ENCODE assay signal across 12 mouse cellular contexts in genomic region chr3:77112969-77113368, GRCm38 (mm10).
"Had no signal": no experiment of that assay in that cellular context is flagged by ENCODE, and none has a peak within 500 bp of the region (broad histone marks: within the 10 kb centered on the region; RNA-seq: fewer than 3 reads in every experiment).

No protein-coding gene starts in this region.

- DNase-seq: kidney, adult 18-20 months; kidney, postnatal 10 days; kidney, postnatal 4 days; left cerebral cortex, postnatal 4 days; lung, postnatal 10 days; thymus, postnatal 4 days had no signal

- H3K27ac ChIP-seq: layer of hippocampus, adult 2 months; limb, embryonic 15.5 days; liver, embryonic 12.5 days; midbrain, embryonic 13.5 days; neural tube, embryonic 15.5 days; stomach, postnatal 0 days had no signal

- H3K4me2 ChIP-seq: limb, embryonic 15.5 days; liver, embryonic 12.5 days; midbrain, embryonic 13.5 days; neural tube, embryonic 15.5 days had no signal

- H3K4me3 ChIP-seq: layer of hippocampus, adult 2 months; limb, embryonic 15.5 days; liver, embryonic 12.5 days; midbrain, embryonic 13.5 days; neural tube, embryonic 15.5 days had no signal

- H3K4me1 ChIP-seq: limb, embryonic 15.5 days; liver, embryonic 12.5 days; midbrain, embryonic 13.5 days; neural tube, embryonic 15.5 days had no signal

- H3K9me3 ChIP-seq: limb, embryonic 15.5 days; liver, embryonic 12.5 days; midbrain, embryonic 13.5 days; neural tube, embryonic 15.5 days had no signal

- H3K27me3 ChIP-seq: limb, embryonic 15.5 days; liver, embryonic 12.5 days; midbrain, embryonic 13.5 days; neural tube, embryonic 15.5 days had no signal

- H3K9ac ChIP-seq: limb, embryonic 15.5 days; liver, embryonic 12.5 days; midbrain, embryonic 13.5 days; neural tube, embryonic 15.5 days had no signal

- H3K36me3 ChIP-seq: limb, embryonic 15.5 days; liver, embryonic 12.5 days; midbrain, embryonic 13.5 days; neural tube, embryonic 15.5 days had no signal

- ATAC-seq: liver, embryonic 12.5 days; midbrain, embryonic 13.5 days had no signal
